Mouse (Mus musculus): Measurements from ENCODE around the gene Polr2h. TPM values are rescaled to one million over a fixed set of nuclear protein-coding genes. Genes with fewer than 3 reads are reported as not detected.

Polr2h gene
- polyA plus RNA-seq, 1 experiment: 11.0 TPM

- TF ChIP-seq CTCF (IDR thresholded peaks at IDR 0.05; ENCODE audit: control insufficient read depth, insufficient read depth, insufficient replicate concordance, low read depth, low read length): no peak
- TF ChIP-seq POLR2A (IDR thresholded peaks at IDR 0.05; ENCODE audit: control insufficient read depth, low read depth, low read length): peak; percentile 65; the same call in 1 of the 2 replicates
- Histone ChIP-seq H3K27ac (ENCODE audit: control insufficient read depth, insufficient read depth, low read depth, low read length) (peak within 1 kb of the TSS; percentile 59), H3K27me3 (ENCODE audit: control insufficient read depth, insufficient read depth, low read length) (no peaks in the 10 kb centered on the region), H3K4me3 (ENCODE audit: control insufficient read depth, low read depth, low read length) (peak within 1 kb of the TSS; percentile 95), H3K36me3 (ENCODE audit: control insufficient read depth, insufficient read depth, low read length) (no peaks in the 10 kb centered on the region; the same call in 1 of the 2 replicates), H3K4me1 (ENCODE audit: control insufficient read depth, insufficient read depth, low read length) (peaks cover 21% of the 10 kb centered on the region)
Observed at GRCm38 (mm10) chr16:20693111-20693701, 24.3 kb upstream of the Polr2h start, which contains the start of gene Fam131a. TSS of gene Fam131a (plus strand) at chr16:20693241.

- H3K4me3 ChIP-seq (ENCODE audit: control insufficient read depth, low read depth, low read length): peak overlapping the region; percentile 95
- no peak overlapping the region; the same call in 1 of the 2 replicates for H3K27ac ChIP-seq (ENCODE audit: control insufficient read depth, insufficient read depth, low read depth, low read length)
- TF ChIP-seq POLR2A (IDR thresholded peaks at IDR 0.05; ENCODE audit: control insufficient read depth, low read depth, low read length) (no peak), CTCF (IDR thresholded peaks at IDR 0.05; ENCODE audit: control insufficient read depth, insufficient read depth, insufficient replicate concordance, low read depth, low read length) (no peak)
- peaks cover 21% of the 10 kb centered on the region for H3K4me1 ChIP-seq (ENCODE audit: control insufficient read depth, insufficient read depth, low read length)
- no peaks in the 10 kb centered on the region; the same call in 1 of the 2 replicates for H3K36me3 ChIP-seq (ENCODE audit: control insufficient read depth, insufficient read depth, low read length)
- no peaks in the 10 kb centered on the region for H3K27me3 ChIP-seq (ENCODE audit: control insufficient read depth, insufficient read depth, low read length)
Observed at GRCm38 (mm10) chr16:20694781-20695180, 22.7 kb upstream of the Polr2h start.

- H3K27ac ChIP-seq (ENCODE audit: control insufficient read depth, insufficient read depth, low read depth, low read length): peak overlapping the region; percentile 60
- TF ChIP-seq CTCF (IDR thresholded peaks at IDR 0.05; ENCODE audit: control insufficient read depth, insufficient read depth, insufficient replicate concordance, low read depth, low read length) (no peak), POLR2A (IDR thresholded peaks at IDR 0.05; ENCODE audit: control insufficient read depth, low read depth, low read length) (peak; percentile 73)
- no peaks in the 10 kb centered on the region for H3K27me3 ChIP-seq (ENCODE audit: control insufficient read depth, insufficient read depth, low read length)
- H3K36me3 ChIP-seq (ENCODE audit: control insufficient read depth, insufficient read depth, low read length): no peaks in the 10 kb centered on the region; the same call in 1 of the 2 replicates
- H3K4me1 ChIP-seq (ENCODE audit: control insufficient read depth, insufficient read depth, low read length): peaks cover 21% of the 10 kb centered on the region
- peak overlapping the region; percentile 95 for H3K4me3 ChIP-seq (ENCODE audit: control insufficient read depth, low read depth, low read length)
Observed at GRCm38 (mm10) chr16:20695622-20696323, 21.7 kb upstream of the Polr2h start.

GRCm38 (mm10) chr16:20699266-20699665 lies 18.2 kb upstream of the Polr2h start:
- Histone ChIP-seq H3K4me3 (ENCODE audit: control insufficient read depth, low read depth, low read length) (no peak overlapping the region), H3K36me3 (ENCODE audit: control insufficient read depth, insufficient read depth, low read length) (no peaks in the 10 kb centered on the region; the same call in 1 of the 2 replicates), H3K4me1 (ENCODE audit: control insufficient read depth, insufficient read depth, low read length) (peaks cover 18% of the 10 kb centered on the region), H3K27me3 (ENCODE audit: control insufficient read depth, insufficient read depth, low read length) (no peaks in the 10 kb centered on the region), H3K27ac (ENCODE audit: control insufficient read depth, insufficient read depth, low read depth, low read length) (no peak overlapping the region)
- TF ChIP-seq CTCF (IDR thresholded peaks at IDR 0.05; ENCODE audit: control insufficient read depth, insufficient read depth, insufficient replicate concordance, low read depth, low read length): no peak
- TF ChIP-seq POLR2A (IDR thresholded peaks at IDR 0.05; ENCODE audit: control insufficient read depth, low read depth, low read length): no peak

- Histone ChIP-seq H3K4me3 (ENCODE audit: control insufficient read depth, low read depth, low read length) (no peak overlapping the region), H3K36me3 (ENCODE audit: control insufficient read depth, insufficient read depth, low read length) (no peaks in the 10 kb centered on the region; the same call in 1 of the 2 replicates), H3K27me3 (ENCODE audit: control insufficient read depth, insufficient read depth, low read length) (no peaks in the 10 kb centered on the region), H3K27ac (ENCODE audit: control insufficient read depth, insufficient read depth, low read depth, low read length) (no peak overlapping the region), H3K4me1 (ENCODE audit: control insufficient read depth, insufficient read depth, low read length) (peaks cover 10% of the 10 kb centered on the region)
- TF ChIP-seq POLR2A (IDR thresholded peaks at IDR 0.05; ENCODE audit: control insufficient read depth, low read depth, low read length) (no peak), CTCF (IDR thresholded peaks at IDR 0.05; ENCODE audit: control insufficient read depth, insufficient read depth, insufficient replicate concordance, low read depth, low read length) (no peak)
Observed at GRCm38 (mm10) chr16:20700036-20700435, 17.4 kb upstream of the Polr2h start.

GRCm38 (mm10) chr16:20701316-20701715 lies 16.1 kb upstream of the Polr2h start:
- TF ChIP-seq POLR2A (IDR thresholded peaks at IDR 0.05; ENCODE audit: control insufficient read depth, low read depth, low read length) (no peak), CTCF (IDR thresholded peaks at IDR 0.05; ENCODE audit: control insufficient read depth, insufficient read depth, insufficient replicate concordance, low read depth, low read length) (no peak)
- Histone ChIP-seq H3K36me3 (ENCODE audit: control insufficient read depth, insufficient read depth, low read length) (no peaks in the 10 kb centered on the region; the same call in 1 of the 2 replicates), H3K27me3 (ENCODE audit: control insufficient read depth, insufficient read depth, low read length) (no peaks in the 10 kb centered on the region), H3K4me3 (ENCODE audit: control insufficient read depth, low read depth, low read length) (no peak overlapping the region), H3K4me1 (ENCODE audit: control insufficient read depth, insufficient read depth, low read length) (peaks cover 7% of the 10 kb centered on the region), H3K27ac (ENCODE audit: control insufficient read depth, insufficient read depth, low read depth, low read length) (no peak overlapping the region)

Data from testis, adult 2 months (tissue).